Mouse (Mus musculus) gastrocnemius, adult 18-20 months (tissue): ENCODE data around the gene Rita1. TPM values are rescaled to one million over a fixed set of nuclear protein-coding genes. Genes with fewer than 3 reads are reported as not detected.

Source experiments
- DNase-seq: peaks from one replicate; pipeline ENCODE4 v3.0.0; 2021; ENCODE audit warnings: low spot score
- long read RNA-seq, 2 experiments: library from polyadenylated mRNA; stranded (forward); transcript quantifications; one replicate each; pipeline ENCODE4 v2.0.0; 2021
- total RNA-seq, 2 experiments: library from RNA; stranded (reverse); gene quantifications; 2 replicates each; pipeline ENCODE4 v1.2.3; 2021

Gene Rita1
- total RNA-seq, result 1 to 10 TPM; 7.0 to 7.5 TPM
- long read RNA-seq, experiment 1, partial matches to known transcripts, result 0 of 2 reads
- long read RNA-seq, experiment 1, other reads (novel, unspliced or antisense), result 1 of 2 reads
- long read RNA-seq, experiment 2, partial matches to known transcripts, result 1 of 2 reads
- long read RNA-seq, experiment 2, other reads (novel, unspliced or antisense), result 0 of 2 reads

DNA sequence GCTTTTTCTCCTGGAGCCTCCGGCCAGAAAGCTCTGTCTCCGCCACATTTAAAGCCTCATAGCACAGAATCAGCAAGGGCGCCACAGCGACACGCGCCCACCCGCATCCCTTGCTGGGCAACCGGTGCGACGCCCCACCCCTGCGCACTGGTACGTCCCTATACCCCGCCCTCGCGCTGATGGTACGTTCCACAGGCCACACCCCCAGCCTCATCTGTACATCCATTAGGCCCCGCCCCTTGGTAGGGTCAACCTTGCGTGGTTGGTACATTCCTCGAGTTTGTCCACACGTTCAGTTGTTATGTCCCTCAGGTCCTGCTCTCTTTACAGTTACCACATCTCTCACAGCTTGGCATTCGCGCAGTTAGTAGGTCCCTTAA, at the start of gene Rita1, which contains the start of gene Ddx54:
TSS of gene Rita1 (minus strand) at position 148 of the 380 bp plus-strand sequence.
TSS of gene Ddx54 (plus strand) at position 298 of the 380 bp plus-strand sequence.
- peak; percentile 97 for DNase-seq

DNA sequence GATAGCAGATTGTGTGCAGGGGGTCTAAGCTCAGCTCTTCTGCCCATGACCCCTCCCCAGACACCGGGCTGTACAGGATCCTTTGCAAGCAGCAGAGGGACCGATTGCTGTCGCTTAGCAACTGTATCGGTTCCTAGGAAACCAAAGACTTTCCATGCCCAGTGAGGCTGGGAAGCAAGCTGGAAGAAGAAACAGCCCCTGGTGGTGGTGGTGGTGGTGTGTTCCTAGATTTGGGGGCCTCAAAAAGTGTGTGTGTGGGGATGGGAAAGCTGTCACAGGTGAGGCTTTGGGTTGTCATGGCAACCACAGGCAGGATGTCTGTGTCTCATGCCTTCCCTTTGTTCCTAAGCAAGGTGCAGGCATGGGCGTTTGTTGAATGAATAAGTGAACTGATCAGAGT, 48.4 kb upstream of the Rita1 start:
- no peak for DNase-seq

DNA sequence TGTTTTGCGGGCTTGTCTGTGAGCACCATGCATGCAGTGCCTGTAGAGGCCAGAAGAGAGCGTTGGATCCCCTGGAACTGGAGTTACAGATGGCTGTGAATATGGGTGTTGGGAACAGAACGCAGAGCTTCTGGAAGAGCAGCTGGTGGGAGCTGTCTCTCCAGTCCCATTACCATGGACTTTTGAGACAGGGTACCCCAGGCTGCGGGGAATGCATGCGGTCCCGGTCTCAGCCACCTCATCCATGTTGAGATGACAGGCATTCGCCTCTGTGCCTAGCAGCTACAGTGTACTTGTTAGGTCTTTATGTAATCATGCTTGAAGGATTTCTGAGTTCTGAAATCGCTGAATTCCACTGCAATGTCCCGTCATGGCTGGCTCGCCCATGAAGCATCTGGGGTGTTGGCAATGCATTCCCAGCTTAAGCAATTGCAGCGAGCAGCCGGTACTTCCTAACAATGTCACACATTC, 43.9 kb upstream of the Rita1 start:
- DNase-seq, result no peak

DNA sequence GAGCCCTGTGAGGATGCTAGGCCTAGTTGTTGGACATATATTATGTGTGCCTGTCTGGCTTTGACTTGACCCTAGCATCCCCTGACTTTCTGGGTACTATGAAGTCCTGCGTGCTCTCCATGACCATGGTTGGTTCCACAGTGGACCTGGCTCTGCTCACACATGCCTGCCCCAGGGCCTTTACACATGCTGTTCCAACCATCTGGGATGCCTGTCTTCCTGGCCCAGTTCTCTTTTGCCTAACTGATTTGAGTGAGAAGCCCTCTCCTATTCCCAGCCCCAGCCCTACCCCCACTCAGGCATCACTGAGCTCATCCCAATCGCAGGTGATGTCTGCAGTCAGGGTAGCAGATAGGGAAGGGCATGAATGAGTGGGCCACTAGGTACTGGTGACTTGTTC, 41.5 kb upstream of the Rita1 start:
- no peak for DNase-seq

DNA sequence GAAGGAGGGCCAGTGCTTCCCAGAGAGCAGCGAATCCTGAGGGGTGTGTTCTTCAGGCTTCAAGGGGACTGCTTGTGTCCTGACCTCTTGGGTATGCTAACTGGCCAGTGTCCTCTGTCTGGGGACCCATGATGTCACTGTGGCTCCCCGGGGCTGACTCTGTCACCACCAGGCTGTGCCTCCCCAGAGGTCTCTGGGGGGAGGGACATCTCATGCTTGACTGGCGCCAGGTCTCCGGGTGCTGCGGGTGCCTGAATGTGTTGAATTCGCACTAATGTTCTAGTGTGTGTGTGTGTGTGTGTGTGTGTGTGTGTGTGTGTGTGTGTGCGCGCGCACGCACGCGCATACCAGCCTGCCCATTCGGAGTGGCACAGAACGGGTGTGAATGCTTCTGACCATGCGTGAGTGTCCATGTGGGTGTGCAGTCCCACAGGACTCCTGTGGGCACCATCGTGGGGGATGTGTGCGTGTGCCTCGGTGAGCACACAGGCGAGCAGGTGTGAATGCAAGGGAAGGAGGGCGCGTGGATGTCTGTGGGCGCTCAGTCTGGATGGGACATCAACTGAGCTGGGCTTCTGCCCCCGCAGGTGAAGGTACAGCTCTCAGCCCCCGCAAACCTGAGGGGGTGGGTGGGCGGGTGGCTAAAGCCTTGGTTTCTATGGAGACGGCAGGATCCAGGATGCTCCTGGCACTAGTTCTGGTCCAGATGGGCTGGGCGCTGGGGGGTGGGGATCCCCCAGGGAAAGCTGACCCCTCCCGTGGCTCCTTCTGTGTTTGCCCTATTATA, 40.7 kb upstream of the Rita1 start:
- DNase-seq, result no peak

DNA sequence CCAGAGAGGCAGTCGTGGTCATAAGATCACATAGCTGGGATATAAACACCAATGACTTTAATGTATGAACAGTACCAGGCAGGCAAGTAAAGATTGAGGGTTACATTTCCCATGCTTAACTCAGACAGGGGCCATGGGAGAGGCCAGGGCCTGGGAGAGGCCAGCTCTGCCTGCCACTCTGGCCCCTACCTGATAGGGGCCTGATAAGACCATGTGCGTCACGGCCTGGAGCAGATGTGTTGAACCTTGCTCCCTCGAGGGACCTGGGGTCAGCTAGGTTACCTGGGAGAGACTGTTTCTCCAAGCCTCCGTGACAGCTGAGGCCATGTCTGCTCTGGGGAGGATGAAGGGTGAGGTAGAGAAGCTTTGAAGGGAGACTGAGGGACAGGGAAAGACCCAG, 38.8 kb upstream of the Rita1 start:
- DNase-seq, result no peak

DNA sequence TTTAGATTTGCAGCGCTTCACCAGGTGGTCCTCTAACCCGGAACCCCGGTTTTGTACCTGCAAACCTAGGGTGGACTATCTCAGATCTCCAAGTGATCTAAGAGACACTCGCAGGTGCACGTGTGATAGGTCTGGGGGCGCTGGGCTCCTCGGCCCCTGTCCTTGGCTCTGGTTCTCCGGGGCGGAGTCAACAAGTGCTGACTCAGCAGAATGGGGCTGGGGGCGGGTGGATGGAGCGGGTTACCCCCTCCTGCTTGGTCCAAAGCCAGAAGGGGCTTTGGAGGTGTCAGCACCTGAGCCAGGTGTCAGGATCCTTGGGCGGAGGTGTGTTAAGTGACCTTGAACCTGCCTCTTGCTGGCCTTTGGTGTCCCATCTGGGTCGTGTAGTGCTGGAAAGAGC, 37.5 kb upstream of the Rita1 start:
- DNase-seq, result no peak

DNA sequence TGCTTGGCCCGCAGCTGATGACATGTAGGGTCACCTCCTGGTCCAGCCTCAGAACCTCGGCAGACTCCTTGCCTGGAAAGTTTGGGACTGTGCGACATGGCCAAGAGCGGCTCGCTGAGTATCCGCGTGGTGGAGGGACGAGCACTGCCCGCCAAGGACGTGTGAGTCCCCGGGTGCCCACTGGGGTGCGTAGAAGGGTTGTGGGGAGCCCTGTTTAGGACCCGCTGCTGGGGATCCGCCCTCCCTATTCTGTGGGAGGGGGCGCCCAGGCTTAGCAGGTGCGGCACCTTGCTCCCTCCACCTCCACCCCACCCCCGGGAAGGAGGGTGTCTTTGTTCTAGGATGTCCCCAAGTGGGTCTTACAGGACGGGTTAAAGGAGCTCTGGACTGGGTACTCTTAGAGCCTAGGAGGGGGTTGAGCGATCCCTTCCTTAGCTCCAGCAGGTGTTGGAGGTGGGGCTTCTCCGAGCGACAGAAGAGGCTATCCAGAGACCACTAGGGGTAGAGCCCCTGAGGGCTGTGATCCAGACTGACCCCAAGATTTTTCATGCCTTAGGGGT, 37.1 kb upstream of the Rita1 start:
- no peak for DNase-seq

DNA sequence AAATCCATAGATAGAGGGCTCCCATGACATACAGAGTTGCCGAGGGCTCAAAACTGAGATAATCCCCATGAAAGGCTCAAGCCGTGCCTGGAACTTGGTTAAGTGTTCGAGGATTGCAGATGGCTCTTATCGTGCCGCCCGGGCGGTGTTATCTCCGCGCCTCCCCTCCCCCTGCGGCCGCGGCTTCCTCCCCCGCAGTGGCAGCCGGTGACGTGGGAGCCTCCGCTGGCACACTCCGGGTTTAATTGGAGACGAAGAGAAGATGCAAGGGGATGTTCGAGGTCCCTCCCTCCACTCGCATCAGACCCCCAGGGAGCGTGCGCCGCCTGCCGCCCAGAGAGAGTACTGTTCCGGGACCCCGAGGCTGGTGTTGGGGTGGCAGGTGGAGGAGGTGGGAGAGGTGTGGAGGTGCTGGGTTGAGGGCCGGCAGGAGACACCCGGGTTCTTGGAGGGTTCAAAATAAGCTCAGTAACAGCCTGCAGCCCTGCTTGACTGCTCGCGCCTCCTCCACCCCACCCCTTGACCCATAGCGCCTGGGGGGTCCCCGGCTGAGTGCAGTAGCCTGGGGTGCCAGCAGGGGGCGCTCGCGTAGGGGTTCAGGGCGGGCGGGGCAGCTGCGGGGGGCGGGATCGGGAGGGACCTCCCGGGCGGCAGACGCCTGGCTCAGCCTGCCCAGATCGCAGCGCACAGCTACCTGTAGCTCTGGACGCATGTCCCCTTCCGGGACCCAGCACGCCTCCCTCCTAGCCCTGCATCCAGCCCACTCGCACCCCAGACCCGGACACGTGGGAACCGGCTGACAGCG, 36.4 kb upstream of the Rita1 start, which contains the start of gene Rasal1:
TSS of gene Rasal1 (plus strand) at position 244 of the 805 bp plus-strand sequence.
- no peak for DNase-seq

DNA sequence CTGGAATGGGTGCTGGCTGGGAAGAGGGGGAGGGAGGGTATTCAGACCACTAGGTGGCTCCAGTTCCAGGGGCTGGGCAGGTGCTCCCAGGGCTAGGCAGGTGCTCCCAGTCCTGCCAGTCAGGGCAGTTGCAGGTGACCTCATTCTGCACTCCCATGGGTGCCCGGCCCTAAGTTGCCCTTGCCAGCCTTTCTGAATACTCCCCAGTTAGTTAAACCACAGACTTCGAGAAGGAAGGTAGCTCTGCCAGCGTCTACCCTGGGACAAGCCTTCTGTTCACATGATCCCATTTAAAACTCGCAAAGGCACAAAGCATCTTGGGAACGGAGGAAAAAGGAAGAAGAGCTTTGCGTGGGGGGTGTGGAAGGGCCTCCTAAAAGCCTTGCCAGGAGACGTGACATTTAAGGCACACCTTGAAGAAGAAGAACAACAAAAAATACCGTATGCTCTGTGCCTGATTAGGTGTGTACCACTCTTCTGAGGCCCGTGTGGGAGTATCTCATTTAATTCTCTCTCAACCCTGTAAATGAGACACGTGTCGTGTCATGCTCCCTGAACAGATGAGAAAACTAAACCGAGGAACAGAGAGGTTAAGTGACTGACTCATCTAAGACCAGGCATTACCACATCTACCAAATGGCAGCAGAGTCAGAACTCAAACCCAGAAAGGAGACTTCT, 35.6 kb upstream of the Rita1 start:
- no peak for DNase-seq

DNA sequence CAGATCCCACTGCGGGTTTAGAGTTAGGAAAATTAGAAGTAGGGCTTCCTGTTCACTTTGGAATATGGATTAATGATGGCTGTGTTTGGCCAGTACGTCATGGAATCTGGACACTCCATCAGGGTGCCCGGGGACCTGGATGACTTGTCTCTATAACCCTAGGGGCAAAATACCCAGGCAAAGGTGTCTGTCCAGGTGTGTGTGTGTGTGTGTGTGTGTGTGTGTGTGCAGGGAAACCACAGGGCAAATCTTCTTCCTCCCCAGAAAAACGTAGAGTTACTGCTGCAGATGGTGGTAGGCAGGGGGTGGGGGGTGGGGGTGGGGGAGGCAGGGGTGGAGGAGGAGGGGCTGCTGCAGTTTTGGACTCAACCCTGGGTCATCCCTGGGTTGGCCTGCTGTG, 35.0 kb upstream of the Rita1 start:
- no peak for DNase-seq

DNA sequence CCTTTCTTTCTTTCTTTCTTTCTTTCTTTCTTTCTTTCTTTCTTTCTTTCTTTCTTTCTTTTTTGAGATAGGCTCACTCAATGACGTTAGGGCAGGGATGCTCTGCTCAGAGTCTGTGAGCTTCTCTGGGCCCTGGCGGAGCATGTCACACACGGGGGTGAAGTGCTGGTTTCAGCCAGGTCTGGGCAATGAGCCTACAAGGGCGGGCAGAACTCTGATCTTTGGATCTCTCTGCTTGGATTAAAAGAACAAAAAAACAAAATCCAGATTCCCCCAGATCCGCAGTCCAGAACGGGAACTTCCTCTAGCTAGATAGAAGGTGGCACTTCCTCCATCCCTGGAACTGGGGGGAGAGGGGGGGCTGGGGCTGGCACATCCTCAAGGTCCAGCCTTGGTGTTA, 33.5 kb upstream of the Rita1 start:
- DNase-seq, result no peak

DNA sequence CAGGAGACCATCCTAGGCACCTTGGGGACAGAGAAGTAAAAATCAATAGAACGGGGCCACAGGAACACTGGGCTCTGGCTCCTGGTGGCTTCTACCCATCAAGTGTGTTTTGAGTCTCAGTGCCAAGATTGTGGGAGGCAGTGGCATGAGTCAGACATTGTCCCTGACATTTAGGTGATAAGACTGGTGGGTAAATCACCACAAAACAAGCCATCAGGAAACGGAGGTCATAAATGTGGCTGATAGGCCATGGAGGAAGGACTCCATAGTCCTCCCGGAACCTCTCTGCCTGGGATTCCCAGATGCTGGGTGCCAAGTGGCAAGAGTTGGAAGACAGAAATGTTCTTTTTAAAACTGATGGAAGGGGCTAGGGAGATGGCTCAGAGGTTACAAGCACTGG, 31.8 kb upstream of the Rita1 start:
- no peak for DNase-seq

DNA sequence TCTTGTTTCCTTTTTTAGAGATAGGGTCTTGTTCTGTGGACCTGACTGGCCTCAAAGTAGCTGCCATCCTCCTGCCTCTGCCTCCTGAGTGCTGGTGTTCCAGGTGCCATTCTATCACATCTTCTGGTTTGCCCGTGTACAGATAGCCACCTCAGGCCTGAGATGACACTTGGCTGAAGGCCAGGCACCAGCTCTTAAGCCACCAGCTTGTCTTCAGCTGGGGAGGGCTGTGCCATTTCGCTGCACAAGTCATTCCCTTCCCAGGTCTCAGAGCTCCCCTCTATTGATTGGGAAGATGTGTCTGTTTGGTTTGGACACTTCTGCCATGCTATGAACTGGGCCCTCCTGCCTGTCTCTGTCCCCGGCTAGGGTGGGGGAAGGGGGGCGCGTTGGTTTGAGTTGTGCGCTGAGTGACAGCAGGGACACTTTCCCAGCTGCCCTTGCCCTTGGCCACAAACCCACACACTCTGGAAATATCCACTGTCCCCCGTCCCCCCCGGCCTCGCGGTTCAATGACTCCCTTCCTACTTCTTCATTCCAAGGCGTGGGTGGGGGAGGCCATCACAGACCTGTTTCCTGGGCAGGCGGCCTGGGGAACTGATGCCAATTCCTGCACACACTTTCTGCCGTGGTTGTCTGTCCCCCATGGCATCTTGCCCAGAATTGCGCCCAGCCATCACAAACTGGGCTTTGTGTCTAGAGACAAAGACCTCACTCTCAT, 31.1 kb upstream of the Rita1 start:
- DNase-seq, result no peak

DNA sequence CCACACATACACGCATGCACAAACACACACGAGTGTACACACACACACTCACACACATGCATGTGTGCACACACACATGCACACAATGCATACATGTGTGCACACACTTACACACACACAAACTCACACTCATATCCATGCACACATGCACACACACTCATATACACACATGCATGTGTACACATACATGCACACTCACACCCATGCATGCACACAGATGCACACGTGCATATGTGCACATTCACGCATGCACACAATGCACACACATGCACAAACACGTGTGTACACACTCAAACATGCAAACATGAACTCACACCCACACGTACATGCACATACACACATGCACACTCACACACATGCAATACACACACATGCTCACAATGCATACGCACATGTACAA, 27.7 kb upstream of the Rita1 start:
- no peak for DNase-seq

DNA sequence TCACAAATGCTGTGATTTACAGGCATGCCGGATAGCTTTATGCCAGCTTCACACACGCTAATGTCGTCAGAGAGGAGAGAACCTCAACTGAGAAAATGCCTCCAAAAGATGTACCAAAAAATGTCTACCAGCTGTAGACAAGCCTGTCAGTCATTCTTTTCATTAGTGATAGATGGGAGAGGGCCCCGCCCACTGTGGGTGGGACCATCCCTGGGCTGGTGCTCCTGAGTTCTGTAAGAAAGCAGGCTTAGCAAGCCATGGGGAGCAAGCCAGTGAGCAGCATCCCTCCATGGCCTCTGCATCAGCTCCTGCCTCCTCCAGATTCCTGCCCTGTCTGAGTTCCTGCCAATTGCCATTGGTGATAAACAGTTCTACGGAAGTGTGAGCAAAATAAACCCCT, 23.2 kb upstream of the Rita1 start:
- no peak for DNase-seq

DNA sequence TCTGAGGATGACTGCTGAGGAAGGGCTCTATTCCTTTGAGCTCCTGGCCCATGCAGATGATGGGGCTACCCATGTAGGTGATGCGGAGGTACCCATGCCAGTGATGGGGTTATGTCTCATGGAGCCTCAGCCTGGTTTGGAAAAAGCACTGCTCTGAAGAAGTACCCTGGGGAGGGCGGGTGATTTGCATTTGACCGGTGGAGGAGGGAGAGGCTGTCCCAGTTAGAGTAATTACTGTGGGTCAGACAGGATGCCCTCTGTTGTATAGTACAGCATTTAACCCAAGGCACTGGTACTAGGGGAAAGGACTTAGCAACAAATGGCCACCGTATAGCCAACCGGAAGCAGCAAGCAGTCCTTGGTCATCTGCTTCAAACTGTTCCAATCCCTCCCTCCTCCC, 22.5 kb upstream of the Rita1 start:
- DNase-seq, result no peak

DNA sequence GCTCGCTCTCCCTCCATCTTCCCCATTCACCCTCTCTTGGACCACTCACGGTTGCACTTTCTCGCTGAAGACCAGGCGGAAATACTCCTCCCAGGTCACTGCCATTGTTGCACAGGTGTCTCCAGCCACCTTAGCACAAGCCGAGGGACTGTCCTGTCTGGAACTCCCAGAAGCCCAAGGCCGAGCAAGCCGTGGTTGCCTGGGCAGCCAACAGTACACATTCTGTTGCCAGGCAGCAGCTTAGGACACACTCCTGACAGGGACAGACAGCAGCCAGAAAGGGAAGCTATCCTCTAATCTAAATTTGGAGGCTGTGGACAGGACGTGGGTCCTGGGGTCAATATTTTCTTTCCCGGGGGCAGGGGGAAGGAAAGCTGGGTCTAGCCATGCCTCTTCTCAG, 21.7 kb upstream of the Rita1 start, which contains the start of gene Cfap73:
TSS of gene Cfap73 (minus strand) at position 105 of the 400 bp plus-strand sequence.
- no peak for DNase-seq

DNA sequence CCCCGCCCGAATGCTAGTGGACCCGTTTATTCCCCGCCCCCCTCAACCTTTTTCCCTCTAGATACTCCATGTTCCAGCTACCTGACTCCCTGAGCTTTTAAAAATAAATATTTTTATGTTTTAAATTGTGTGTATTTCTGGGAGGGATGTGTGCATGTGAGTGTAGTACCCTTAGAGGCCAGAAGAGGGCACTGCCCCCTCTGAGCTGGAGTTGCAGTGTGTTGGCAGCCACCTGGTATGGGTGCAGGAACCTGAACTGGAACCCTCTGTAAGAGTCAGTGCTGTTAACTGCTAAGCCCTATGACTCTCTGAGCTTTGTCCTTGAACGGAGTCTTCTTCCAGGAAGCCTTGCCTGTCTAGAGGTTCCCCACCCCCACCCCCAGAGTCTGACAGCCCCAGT, 19.5 kb upstream of the Rita1 start:
- no peak for DNase-seq

DNA sequence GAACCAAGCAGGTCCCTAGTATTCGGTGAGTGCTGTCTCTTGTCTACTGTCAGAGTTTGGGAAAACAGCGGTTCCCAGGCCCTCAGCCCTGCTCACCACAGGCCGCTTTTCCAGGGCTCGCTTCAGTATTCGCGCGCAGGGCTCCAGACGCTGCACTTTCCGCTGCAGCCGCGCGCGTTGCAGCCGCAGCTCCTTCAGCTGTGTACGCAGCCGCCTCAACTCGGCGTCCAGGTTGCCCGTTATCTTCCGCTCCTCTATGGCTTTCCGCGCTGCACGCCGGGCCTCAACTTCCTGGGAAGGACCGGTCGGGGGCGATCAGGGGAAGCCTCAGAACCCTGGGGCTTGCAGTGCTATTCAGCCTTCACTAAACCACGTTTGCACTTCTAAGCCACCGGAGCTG, 18.7 kb upstream of the Rita1 start:
- no peak for DNase-seq

DNA sequence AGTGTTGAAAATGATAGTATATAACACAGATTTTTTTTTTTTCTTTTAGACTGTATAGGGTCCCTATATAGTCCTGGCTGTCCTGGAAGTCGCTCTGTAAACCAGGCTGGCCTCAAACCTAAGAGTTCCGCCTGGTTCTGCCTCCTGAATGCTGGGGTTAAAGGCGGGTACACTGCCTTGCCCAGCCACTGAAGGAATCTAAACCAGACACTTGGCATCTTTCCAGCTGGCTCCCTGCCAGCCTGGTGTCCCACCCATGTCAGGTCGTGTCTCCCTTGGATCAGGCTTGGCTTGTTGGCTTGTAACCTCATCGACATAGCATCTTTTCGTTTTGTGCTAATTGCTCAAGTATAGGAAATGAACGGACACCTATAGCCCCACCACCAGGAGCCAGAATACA, 16.2 kb upstream of the Rita1 start:
- DNase-seq, result no peak
